ENCODE assay signal across 16 mouse cellular contexts in the genomic region with DNA sequence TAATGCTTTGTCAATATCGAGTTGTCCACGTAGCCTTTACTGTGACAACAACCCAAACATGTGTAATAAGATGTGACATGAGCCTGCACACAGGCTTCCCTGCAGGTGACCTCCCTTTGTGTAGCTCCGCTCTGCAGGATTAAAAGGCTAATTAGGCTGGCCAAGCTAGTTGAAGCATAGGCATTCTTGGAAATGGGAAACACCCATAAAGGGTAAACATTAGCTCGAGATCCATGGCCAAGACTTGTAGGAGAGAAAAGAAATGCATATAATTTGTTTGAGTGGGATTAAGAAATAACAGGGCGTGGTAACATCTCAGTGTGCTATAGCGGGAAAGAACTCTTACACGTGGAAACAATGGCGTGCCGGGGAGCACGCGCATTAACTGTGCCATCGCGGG. TPM values are rescaled to one million over a fixed set of nuclear protein-coding genes. Genes with fewer than 3 reads are reported as not detected.
DNase-seq lines count a peak whose midpoint lies in the region; ATAC-seq and TF ChIP-seq lines count a peak whose summit lies in the region.
"Had no signal": no experiment of that assay in that cellular context is flagged by ENCODE, and none has a peak within 500 bp of the region (broad histone marks: within the 10 kb centered on the region; RNA-seq: fewer than 3 reads in every experiment).

No protein-coding gene starts in this region.

- 26% methylated on average over 13 of the region's 13 CpGs for WGBS in forebrain, embryonic 10.5 days
- 49% methylated on average over 13 of the region's 13 CpGs for WGBS in intestine, postnatal 0 days
- 15% methylated on average over 13 of the region's 13 CpGs for WGBS in midbrain, embryonic 15.5 days
- WGBS in lung, adult 2 months, result 73% methylated on average over 13 of the region's 13 CpGs

- peaks cover 91% of the 10 kb centered on the region for H3K27me3 ChIP-seq in forebrain, embryonic 10.5 days (ENCODE audit: poor library complexity, severe bottlenecking)
- no peaks in the 10 kb centered on the region for H3K27me3 ChIP-seq in intestine, postnatal 0 days (replicated peaks; ENCODE audit: control insufficient read depth, insufficient read depth, low read length)
- 0 out of 2 replicates have a peak, but pooled peaks cover 8% of the 10 kb centered on the region for H3K27me3 ChIP-seq in midbrain, embryonic 15.5 days (replicated peaks)
- H3K27me3 ChIP-seq: embryonic facial prominence, embryonic 13.5 days; heart, embryonic 15.5 days; hindbrain, embryonic 13.5 days; limb, embryonic 15.5 days had no signal

- H3K4me1 ChIP-seq in forebrain, embryonic 10.5 days, result peaks cover 62% of the 10 kb centered on the region
- H3K4me1 ChIP-seq in intestine, postnatal 0 days (replicated peaks; ENCODE audit: control insufficient read depth, insufficient read depth, low read length), result peaks cover 7% of the 10 kb centered on the region; the same call in 1 of the 2 replicates
- peaks cover 40% of the 10 kb centered on the region for H3K4me1 ChIP-seq in midbrain, embryonic 15.5 days
- H3K4me1 ChIP-seq in lung, adult 2 months (ENCODE audit: control insufficient read depth, insufficient read depth, low read length), result peaks cover 21% of the 10 kb centered on the region

- peak overlapping the region; percentile 65; the same call in 1 of the 2 replicates for H3K27ac ChIP-seq in forebrain, embryonic 10.5 days
- H3K27ac ChIP-seq in intestine, postnatal 0 days (ENCODE audit: low read depth, low read length), result 0 out of 2 replicates have a peak overlapping the region, but pooled peaks have one; percentile 7
- H3K27ac ChIP-seq in midbrain, embryonic 15.5 days, result no peak overlapping the region
- H3K27ac ChIP-seq: embryonic facial prominence, embryonic 13.5 days; heart, embryonic 15.5 days; limb, embryonic 15.5 days had no signal

- peak overlapping the region; percentile 21; the same call in 1 of the 2 replicates for H3K4me2 ChIP-seq in intestine, postnatal 0 days (replicated peaks; ENCODE audit: low read depth)
- peak overlapping the region; percentile 23; the same call in 1 of the 2 replicates for H3K4me2 ChIP-seq in midbrain, embryonic 15.5 days
- H3K4me2 ChIP-seq: embryonic facial prominence, embryonic 13.5 days; heart, embryonic 15.5 days; hindbrain, embryonic 13.5 days; limb, embryonic 15.5 days; lung, embryonic 14.5 days had no signal

- no peaks in the 10 kb centered on the region for H3K36me3 ChIP-seq in forebrain, embryonic 10.5 days (replicated peaks)
- no peaks in the 10 kb centered on the region for H3K36me3 ChIP-seq in intestine, postnatal 0 days (ENCODE audit: control insufficient read depth, insufficient read depth)
- H3K36me3 ChIP-seq in midbrain, embryonic 15.5 days (replicated peaks), result no peaks in the 10 kb centered on the region
- H3K36me3 ChIP-seq: embryonic facial prominence, embryonic 13.5 days; heart, embryonic 15.5 days; hindbrain, embryonic 13.5 days; limb, embryonic 15.5 days had no signal

- ATAC-seq in intestine, postnatal 0 days, result peak; percentile 29; the same call in 1 of the 2 replicates
- no peak for ATAC-seq in midbrain, embryonic 15.5 days (replicated peaks)

- DNase-seq in kidney, adult 11 months, result peak; percentile 57
- no peak for DNase-seq in kidney, postnatal 10 days
- DNase-seq in forebrain, embryonic 10.5 days (ENCODE audit: extremely low spot score, low spot score), result peak; percentile 35
- no peak for DNase-seq in cerebellum, postnatal 10 days
- no peak for DNase-seq in lung, adult 2 months
- DNase-seq in urinary bladder, postnatal 10 days (ENCODE audit: low spot score), result no peak
- DNase-seq: B cell, adult 2 months; cerebellum, adult 2 months; lung, embryonic 14.5 days had no signal

- no peak for TF ChIP-seq CTCF in intestine, postnatal 0 days (IDR thresholded peaks at IDR 0.05; ENCODE audit: low read depth)
- TF ChIP-seq CTCF in lung, adult 2 months (IDR thresholded peaks at IDR 0.05; ENCODE audit: insufficient read depth, low read length), result no peak

- no peak overlapping the region for H3K9ac ChIP-seq in intestine, postnatal 0 days (ENCODE audit: low read depth, low read length)
- no peak overlapping the region for H3K9ac ChIP-seq in midbrain, embryonic 15.5 days
- H3K9ac ChIP-seq: embryonic facial prominence, embryonic 13.5 days; heart, embryonic 15.5 days; hindbrain, embryonic 13.5 days; limb, embryonic 15.5 days; lung, embryonic 14.5 days had no signal

- no peak for TF ChIP-seq POLR2A in lung, adult 2 months (IDR thresholded peaks at IDR 0.05; ENCODE audit: borderline replicate concordance, extremely low read depth, low read depth, low read length)

- H3K9me3 ChIP-seq in forebrain, embryonic 10.5 days, result no peaks in the 10 kb centered on the region
- H3K9me3 ChIP-seq in intestine, postnatal 0 days (ENCODE audit: control insufficient read depth), result no peaks in the 10 kb centered on the region
- H3K9me3 ChIP-seq in midbrain, embryonic 15.5 days, result no peaks in the 10 kb centered on the region
- H3K9me3 ChIP-seq: embryonic facial prominence, embryonic 13.5 days; heart, embryonic 15.5 days; hindbrain, embryonic 13.5 days; limb, embryonic 15.5 days; megakaryocyte, embryonic 14.5 days had no signal

- peak overlapping the region; percentile 19; the same call in 1 of the 2 replicates for H3K4me3 ChIP-seq in forebrain, embryonic 10.5 days
- no peak overlapping the region for H3K4me3 ChIP-seq in intestine, postnatal 0 days (ENCODE audit: low read depth, low read length)
- no peak overlapping the region for H3K4me3 ChIP-seq in midbrain, embryonic 15.5 days
- H3K4me3 ChIP-seq in lung, adult 2 months (replicated peaks; ENCODE audit: extremely low read depth, low read depth, low read length), result no peak overlapping the region
- H3K4me3 ChIP-seq: embryonic facial prominence, embryonic 13.5 days; heart, embryonic 15.5 days; hindbrain, embryonic 13.5 days; limb, embryonic 15.5 days; megakaryocyte, embryonic 14.5 days had no signal

RNA-seq across cellular contexts. Expression of a gene that starts 39.2 kb away (rescaled TPM):
- 0.16 and 0.20 TPM in 2 replicates for polyA plus RNA-seq in forebrain, embryonic 10.5 days (2016; fragmentation: Nextera tagmentation; extraction: Ambion mirVana)
- 0.12 TPM in 1 of 2 replicates, not detected in the other for polyA plus RNA-seq in intestine, postnatal 0 days (2015; fragmentation: Nextera tagmentation; extraction: Ambion mirVana)
- polyA plus RNA-seq in midbrain, embryonic 15.5 days (2015; fragmentation: Nextera tagmentation; extraction: Ambion mirVana), result 0.31 and 0.45 TPM in 2 replicates
- polyA plus RNA-seq in lung, adult 2 months (2012; rRNA removed), result 0.30 and 0.37 TPM in 2 replicates
- polyA plus RNA-seq: cerebellum, adult 2 months had no signal

Comparison
In these comparisons a context has a peak if more than half of its experiments do, and no peak if none do; other contexts are left out.
1. DNase-seq: peak in kidney, adult 11 months (single experiment) and forebrain, embryonic 10.5 days (single experiment); none in kidney, postnatal 10 days (single experiment), cerebellum, postnatal 10 days (0 of 2), lung, adult 2 months (single experiment) and urinary bladder, postnatal 10 days (single experiment).